8 mouse cellular contexts compared by ENCODE assay signal in the genomic region with DNA sequence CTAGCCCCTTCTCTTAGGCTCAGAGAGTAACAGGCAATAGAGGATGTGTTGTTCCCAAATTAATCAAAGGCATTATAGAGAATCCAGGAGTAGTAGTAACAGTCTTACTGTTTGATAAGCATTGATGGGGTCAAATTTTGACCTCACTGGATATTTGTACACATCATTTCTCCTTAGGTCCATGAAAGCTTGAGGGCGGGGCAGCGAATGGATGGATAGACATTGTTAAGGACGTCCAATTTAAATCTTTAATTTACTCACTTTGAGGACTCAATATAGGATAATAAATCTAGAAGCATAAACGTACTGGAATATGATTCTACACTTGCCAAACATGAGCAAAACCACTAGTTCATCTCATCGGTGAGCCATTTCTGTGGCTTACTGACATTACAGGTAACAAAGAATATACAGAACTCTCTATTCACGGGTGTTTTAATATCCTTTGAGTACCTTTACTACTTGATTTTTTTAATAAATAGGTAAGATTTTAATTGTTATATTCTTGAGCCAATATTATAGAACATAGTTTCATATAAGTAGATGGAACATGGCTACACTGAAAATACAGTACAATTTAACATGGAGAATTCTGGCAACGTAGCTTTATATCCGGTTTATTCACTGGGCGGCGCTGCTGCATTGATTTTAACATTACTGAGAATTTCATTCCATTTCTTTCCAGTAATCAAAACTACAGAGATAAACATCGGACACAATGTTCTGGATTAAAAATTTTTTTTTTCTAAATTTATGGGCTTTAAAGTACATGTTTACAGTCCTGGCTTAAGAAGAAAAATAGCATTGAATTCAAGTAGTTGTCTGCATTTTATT. TPM values are rescaled to one million over a fixed set of nuclear protein-coding genes. Genes with fewer than 3 reads are reported as not detected.
DNase-seq lines count a peak whose midpoint lies in the region; ATAC-seq and TF ChIP-seq lines count a peak whose summit lies in the region.

No protein-coding gene starts in this region.

- DNase-seq in heart, embryonic 10.5 days (ENCODE audit: low spot score) = no peak
- DNase-seq in limb, embryonic 14.5 days (ENCODE audit: low spot score) = peak; percentile 83
- peak; percentile 78 for DNase-seq in testis, postnatal 10 days (ENCODE audit: low spot score)

- 15% methylated on average over 11 of the region's 11 CpGs for WGBS in bone marrow, adult 2 months
- WGBS in embryonic facial prominence, embryonic 13.5 days = 13% methylated on average over 11 of the region's 11 CpGs
- 13% methylated on average over 11 of the region's 11 CpGs for WGBS in heart, embryonic 10.5 days
- WGBS in kidney, embryonic 14.5 days = 12% methylated on average over 11 of the region's 11 CpGs
- 13% methylated on average over 11 of the region's 11 CpGs for WGBS in limb, embryonic 14.5 days
- WGBS in midbrain, embryonic 16.5 days = 8% methylated on average over 11 of the region's 11 CpGs

- TF ChIP-seq CTCF in E14TG2a.4 (conservative IDR thresholded peaks at IDR 0.05; ENCODE audit: low read length) = peak; percentile 42
- no peak for TF ChIP-seq CTCF in bone marrow, adult 2 months (IDR thresholded peaks at IDR 0.05; ENCODE audit: control insufficient read depth, insufficient read depth, low read length)

- ATAC-seq in embryonic facial prominence, embryonic 13.5 days (ENCODE audit: insufficient number of reproducible peaks, insufficient read depth, low FRiP score, low TSS enrichment, low read depth) = 0 out of 2 replicates have a peak, but pooled peaks have one; percentile 20
- ATAC-seq in kidney, embryonic 14.5 days (ENCODE audit: low FRiP score, low TSS enrichment) = no peak
- peak; percentile 60 for ATAC-seq in limb, embryonic 14.5 days (ENCODE audit: low FRiP score, low read depth)
- ATAC-seq in midbrain, embryonic 16.5 days = peak; percentile 64

- TF ChIP-seq POLR2A in bone marrow, adult 2 months (IDR thresholded peaks at IDR 0.05; ENCODE audit: borderline replicate concordance, control insufficient read depth, low read depth, low read length) = no peak
- TF ChIP-seq POLR2A in limb, embryonic 14.5 days (IDR thresholded peaks at IDR 0.05; ENCODE audit: borderline replicate concordance, extremely low read depth, insufficient read depth, insufficient read length) = no peak

- peak overlapping the region; percentile 70 for H3K9ac ChIP-seq in embryonic facial prominence, embryonic 13.5 days
- H3K9ac ChIP-seq in kidney, embryonic 14.5 days (ENCODE audit: low read depth, low read length) = peak overlapping the region; percentile 42; the same call in 1 of the 2 replicates
- H3K9ac ChIP-seq in limb, embryonic 14.5 days (ENCODE audit: low read depth, low read length, severe bottlenecking) = peak overlapping the region; percentile 26; the same call in 1 of the 2 replicates
- H3K9ac ChIP-seq in midbrain, embryonic 16.5 days (ENCODE audit: low read depth, low read length) = peak overlapping the region; percentile 61

- H3K36me3 ChIP-seq in E14TG2a.4 (ENCODE audit: insufficient read depth, low read length) = peaks cover 16% of the 10 kb centered on the region
- H3K36me3 ChIP-seq in embryonic facial prominence, embryonic 13.5 days = peaks cover 12% of the 10 kb centered on the region
- peaks cover 14% of the 10 kb centered on the region for H3K36me3 ChIP-seq in heart, embryonic 10.5 days
- H3K36me3 ChIP-seq in kidney, embryonic 14.5 days (ENCODE audit: control insufficient read depth, insufficient read depth, low read length) = peaks cover 11% of the 10 kb centered on the region
- H3K36me3 ChIP-seq in limb, embryonic 14.5 days (ENCODE audit: control insufficient read depth, insufficient read depth, low read length) = peaks cover 3% of the 10 kb centered on the region; the same call in 1 of the 2 replicates
- no peaks in the 10 kb centered on the region for H3K36me3 ChIP-seq in midbrain, embryonic 16.5 days (ENCODE audit: control insufficient read depth, insufficient read depth, low read length)

- H3K4me1 ChIP-seq in E14TG2a.4 (replicated peaks; ENCODE audit: low read depth, low read length) = peaks cover 16% of the 10 kb centered on the region
- H3K4me1 ChIP-seq in bone marrow, adult 2 months (ENCODE audit: control insufficient read depth, insufficient read depth, low read length) = no peaks in the 10 kb centered on the region; the same call in 1 of the 2 replicates
- H3K4me1 ChIP-seq in embryonic facial prominence, embryonic 13.5 days = peaks cover 16% of the 10 kb centered on the region
- peaks cover 8% of the 10 kb centered on the region; the same call in 1 of the 2 replicates for H3K4me1 ChIP-seq in heart, embryonic 10.5 days
- H3K4me1 ChIP-seq in kidney, embryonic 14.5 days (ENCODE audit: control insufficient read depth, insufficient read depth, low read length) = peaks cover 5% of the 10 kb centered on the region; the same call in 1 of the 2 replicates
- peaks cover 3% of the 10 kb centered on the region; the same call in 1 of the 2 replicates for H3K4me1 ChIP-seq in limb, embryonic 14.5 days (ENCODE audit: control insufficient read depth, insufficient read depth, low read length)
- no peaks in the 10 kb centered on the region; the same call in 1 of the 2 replicates for H3K4me1 ChIP-seq in midbrain, embryonic 16.5 days (ENCODE audit: control insufficient read depth, insufficient read depth, low read length)

- peak overlapping the region; percentile 75 for H3K4me2 ChIP-seq in embryonic facial prominence, embryonic 13.5 days
- peak overlapping the region; percentile 70 for H3K4me2 ChIP-seq in kidney, embryonic 14.5 days (replicated peaks; ENCODE audit: low read depth, low read length)
- H3K4me2 ChIP-seq in limb, embryonic 14.5 days (replicated peaks; ENCODE audit: low read depth, low read length, severe bottlenecking) = peak overlapping the region; percentile 65
- H3K4me2 ChIP-seq in midbrain, embryonic 16.5 days (ENCODE audit: low read length) = peak overlapping the region; percentile 64

- H3K9me3 ChIP-seq in E14TG2a.4 (ENCODE audit: low read length) = no peaks in the 10 kb centered on the region
- H3K9me3 ChIP-seq in embryonic facial prominence, embryonic 13.5 days = no peaks in the 10 kb centered on the region
- H3K9me3 ChIP-seq in heart, embryonic 10.5 days = no peaks in the 10 kb centered on the region
- no peaks in the 10 kb centered on the region for H3K9me3 ChIP-seq in kidney, embryonic 14.5 days (ENCODE audit: control insufficient read depth, low read length)
- no peaks in the 10 kb centered on the region for H3K9me3 ChIP-seq in limb, embryonic 14.5 days (ENCODE audit: control insufficient read depth, low read length)
- H3K9me3 ChIP-seq in midbrain, embryonic 16.5 days (replicated peaks; ENCODE audit: control insufficient read depth, low read length, poor library complexity, severe bottlenecking) = no peaks in the 10 kb centered on the region

- peak overlapping the region; percentile 49 for H3K27ac ChIP-seq in bone marrow, adult 2 months (ENCODE audit: control insufficient read depth, insufficient read depth, low read depth, low read length, poor library complexity)
- H3K27ac ChIP-seq in embryonic facial prominence, embryonic 13.5 days = peak overlapping the region; percentile 80
- H3K27ac ChIP-seq in heart, embryonic 10.5 days = peak overlapping the region; percentile 89
- peak overlapping the region; percentile 25; the same call in 1 of the 2 replicates for H3K27ac ChIP-seq in kidney, embryonic 14.5 days (ENCODE audit: low read depth, low read length)
- H3K27ac ChIP-seq in limb, embryonic 14.5 days (replicated peaks; ENCODE audit: low read depth, low read length) = peak overlapping the region; percentile 39
- peak overlapping the region; percentile 78 for H3K27ac ChIP-seq in midbrain, embryonic 16.5 days (ENCODE audit: low read length)

- H3K27me3 ChIP-seq in E14TG2a.4 (ENCODE audit: insufficient read depth, low read length) = no peaks in the 10 kb centered on the region
- no peaks in the 10 kb centered on the region for H3K27me3 ChIP-seq in embryonic facial prominence, embryonic 13.5 days
- no peaks in the 10 kb centered on the region for H3K27me3 ChIP-seq in heart, embryonic 10.5 days (ENCODE audit: insufficient read depth, poor library complexity, severe bottlenecking)
- H3K27me3 ChIP-seq in kidney, embryonic 14.5 days (ENCODE audit: control insufficient read depth, insufficient read depth, low read length) = no peaks in the 10 kb centered on the region
- no peaks in the 10 kb centered on the region for H3K27me3 ChIP-seq in limb, embryonic 14.5 days (ENCODE audit: control insufficient read depth, insufficient read depth, low read length)
- no peaks in the 10 kb centered on the region for H3K27me3 ChIP-seq in midbrain, embryonic 16.5 days (ENCODE audit: control insufficient read depth, insufficient read depth, low read depth, low read length)

- H3K4me3 ChIP-seq in E14TG2a.4 (replicated peaks; ENCODE audit: low read length) = peak overlapping the region; percentile 92
- H3K4me3 ChIP-seq in bone marrow, adult 2 months (replicated peaks; ENCODE audit: control insufficient read depth, low read depth, low read length) = peak overlapping the region; percentile 92
- peak overlapping the region; percentile 69 for H3K4me3 ChIP-seq in embryonic facial prominence, embryonic 13.5 days
- peak overlapping the region; percentile 74 for H3K4me3 ChIP-seq in heart, embryonic 10.5 days
- H3K4me3 ChIP-seq in kidney, embryonic 14.5 days (ENCODE audit: low read length) = peak overlapping the region; percentile 74
- H3K4me3 ChIP-seq in limb, embryonic 14.5 days (replicated peaks; ENCODE audit: low read length) = peak overlapping the region; percentile 52
- H3K4me3 ChIP-seq in midbrain, embryonic 16.5 days (ENCODE audit: low read depth, low read length) = peak overlapping the region; percentile 45

RNA-seq across cellular contexts. Expression of a gene that starts 0.7 kb away (rescaled TPM):
- 47.6 and 55.6 TPM in 2 replicates for polyA plus RNA-seq in bone marrow, adult 2 months (2011; ENCODE audit: insufficient read depth, insufficient read length, low replicate concordance, missing spikeins)
- polyA plus RNA-seq in embryonic facial prominence, embryonic 13.5 days (2015; fragmentation: Nextera tagmentation; extraction: Ambion mirVana) = 54.4 and 56.5 TPM in 2 replicates
- 47.3 and 48.5 TPM in 2 replicates for polyA plus RNA-seq in heart, embryonic 10.5 days (2016; fragmentation: Nextera tagmentation; extraction: Ambion mirVana)
- 71.8 and 75.9 TPM in 2 replicates for polyA plus RNA-seq in kidney, embryonic 14.5 days (2014; fragmentation: Nextera tagmentation; extraction: Ambion mirVana)
- 25.6 and 33.9 TPM in 2 replicates for polyA plus RNA-seq in limb, embryonic 14.5 days (2012; rRNA removed)
- 41.3 and 48.0 TPM in 2 replicates for polyA plus RNA-seq in limb, embryonic 14.5 days (2014; fragmentation: Nextera tagmentation; extraction: Ambion mirVana)
- 8.0 and 9.0 TPM in 2 replicates for polyA plus RNA-seq in midbrain, embryonic 16.5 days (2015; fragmentation: Nextera tagmentation; extraction: Ambion mirVana)

Comparison
In these comparisons a context has a peak if more than half of its experiments do, and no peak if none do; other contexts are left out.
1. H3K27ac ChIP-seq: peak in every context shown above with its lines; median percentile 89 in heart, embryonic 10.5 days; 80 in embryonic facial prominence, embryonic 13.5 days; 78 in midbrain, embryonic 16.5 days; 49 in bone marrow, adult 2 months; 39 in limb, embryonic 14.5 days; 25 in kidney, embryonic 14.5 days.